13 mouse cellular contexts compared by ENCODE assay signal in the genomic region with DNA sequence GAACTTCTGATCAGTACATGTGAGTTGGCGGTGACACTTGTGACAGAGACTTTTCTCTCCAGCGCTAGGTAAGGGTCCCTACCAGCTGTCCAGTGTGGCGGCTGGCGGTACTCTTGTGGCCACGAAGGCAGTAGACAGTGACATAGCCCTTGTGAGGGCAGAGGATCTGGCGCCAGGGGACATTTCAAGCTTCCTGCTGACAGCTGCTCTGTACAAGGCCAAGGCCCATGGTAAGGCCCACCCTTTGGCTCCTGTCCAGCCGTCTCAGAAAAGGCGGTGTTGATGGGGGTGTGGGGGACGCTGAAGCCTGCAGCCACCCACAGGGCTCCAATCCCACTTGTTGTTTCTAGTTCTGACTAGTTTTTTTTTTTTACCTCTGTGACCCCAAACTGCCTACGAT. TPM values are rescaled to one million over a fixed set of nuclear protein-coding genes. Genes with fewer than 3 reads are reported as not detected.
DNase-seq lines count a peak whose midpoint lies in the region; ATAC-seq and TF ChIP-seq lines count a peak whose summit lies in the region.
"Had no signal": no experiment of that assay in that cellular context is flagged by ENCODE, and none has a peak within 500 bp of the region (broad histone marks: within the 10 kb centered on the region; RNA-seq: fewer than 3 reads in every experiment).

No protein-coding gene starts in this region.

- no peaks in the 10 kb centered on the region for H3K36me3 ChIP-seq in kidney, embryonic 16.5 days (ENCODE audit: insufficient read depth, low read length)
- H3K36me3 ChIP-seq: forebrain, embryonic 15.5 days had no signal

- no peak overlapping the region for H3K4me3 ChIP-seq in kidney, embryonic 16.5 days (ENCODE audit: low read length)
- H3K4me3 ChIP-seq in left cerebral cortex, adult 2 months = no peak overlapping the region
- H3K4me3 ChIP-seq: forebrain, embryonic 15.5 days had no signal

- ATAC-seq in kidney, embryonic 16.5 days (ENCODE audit: low FRiP score, low TSS enrichment) = no peak
- ATAC-seq: CD4-positive, CD25-positive, alpha-beta regulatory T cell, adult 4 months; forebrain, embryonic 15.5 days; inflammation-experienced regulatory T-cells, adult 6 months had no signal

- peak; percentile 32 to 75 for DNase-seq in gastrocnemius, postnatal 4 days (ENCODE audit: low spot score in 2 of 2)
- DNase-seq in gastrocnemius, postnatal 25 days = no peak
- peak; percentile 36 for DNase-seq in kidney, postnatal 14 days
- DNase-seq in adrenal gland, adult (ENCODE audit: inconsistent age in 2 of 2, low spot score in 1 of 2) = peak; percentile 57 to 77
- peak; percentile 20 to 40 for DNase-seq in adrenal gland, postnatal 4 days (ENCODE audit: low spot score in 2 of 2)
- no peak for DNase-seq in urinary bladder, postnatal 25 days (ENCODE audit: low spot score)
- no peak for DNase-seq in left cerebral cortex, adult 2 months (ENCODE audit: extremely low spot score in 1 of 2, low spot score in 2 of 2)
- DNase-seq: layer of hippocampus, postnatal 36 days had no signal

- no peaks in the 10 kb centered on the region for H3K9me3 ChIP-seq in kidney, embryonic 16.5 days (ENCODE audit: low read length)
- H3K9me3 ChIP-seq: forebrain, embryonic 15.5 days had no signal

- peaks cover 2% of the 10 kb centered on the region; the same call in 1 of the 2 replicates for H3K27me3 ChIP-seq in kidney, embryonic 16.5 days (ENCODE audit: insufficient read depth, low read length)
- H3K27me3 ChIP-seq: forebrain, embryonic 15.5 days had no signal

- intact Hi-C loops in left cerebral cortex, adult 2 months (cut with DNase I) = loop anchor here (10.0 kb wide), 1 partner anchor 461 kb away; a partner anchor contains a TSS

- no peak overlapping the region for H3K27ac ChIP-seq in kidney, embryonic 16.5 days (ENCODE audit: low read length)
- no peak overlapping the region for H3K27ac ChIP-seq in left cerebral cortex, adult 2 months
- H3K27ac ChIP-seq: forebrain, embryonic 15.5 days had no signal

- no peaks in the 10 kb centered on the region for H3K4me1 ChIP-seq in kidney, embryonic 16.5 days (ENCODE audit: insufficient read depth, low read length)
- H3K4me1 ChIP-seq: forebrain, embryonic 15.5 days had no signal

- no peak for TF ChIP-seq CTCF in left cerebral cortex, adult 2 months (IDR thresholded peaks at IDR 0.05)

- H3K4me2 ChIP-seq in kidney, embryonic 16.5 days (replicated peaks; ENCODE audit: low read depth, low read length) = no peak overlapping the region
- H3K4me2 ChIP-seq: forebrain, embryonic 15.5 days had no signal

- 55% methylated on average over 10 of the region's 10 CpGs for WGBS in kidney, embryonic 16.5 days

- H3K9ac ChIP-seq in kidney, embryonic 16.5 days (replicated peaks; ENCODE audit: low read length) = no peak overlapping the region
- H3K9ac ChIP-seq: forebrain, embryonic 15.5 days had no signal

RNA-seq across cellular contexts. Expression of a gene that starts 42.9 kb away (rescaled TPM):
- under 1 TPM; 0.21 to 0.34 TPM for total RNA-seq in gastrocnemius, postnatal 4 days (2021)
- total RNA-seq in gastrocnemius, postnatal 25 days (2021) = under 1 TPM; 0.48 to 0.49 TPM
- polyA plus RNA-seq in kidney, embryonic 16.5 days (2015; fragmentation: Nextera tagmentation; extraction: Ambion mirVana) = 0.05 and 0.08 TPM in 2 replicates
- not detected for total RNA-seq in adrenal gland, postnatal 4 days (2021)
- under 1 TPM; 0.07 to 0.19 TPM for total RNA-seq in left cerebral cortex, adult 2 months (2021)
- polyA plus RNA-seq: CD4-positive, CD25-positive, alpha-beta regulatory T cell, adult 4 months; inflammation-experienced regulatory T-cells, adult 6 months; liver, embryonic 16.5 days had no signal

RNA-seq across cellular contexts. Expression of a gene that starts 45.4 kb away (rescaled TPM):
- total RNA-seq in gastrocnemius, postnatal 4 days (2021) = under 1 TPM; 0.52 to 0.88 TPM
- total RNA-seq in gastrocnemius, postnatal 25 days (2021) = 1 to 10 TPM; 3.9 to 5.3 TPM
- polyA plus RNA-seq in kidney, embryonic 16.5 days (2015; fragmentation: Nextera tagmentation; extraction: Ambion mirVana) = 23.9 and 26.1 TPM in 2 replicates
- total RNA-seq in adrenal gland, postnatal 4 days (2021) = 10 to 100 TPM in 1 of 2 experiments, 1 to 10 TPM in 1; 1.6 to 11.5 TPM
- under 1 TPM in 1 of 2 experiments, not detected in 1; 0.14 TPM for total RNA-seq in left cerebral cortex, adult 2 months (2021)
- polyA plus RNA-seq: CD4-positive, CD25-positive, alpha-beta regulatory T cell, adult 4 months; inflammation-experienced regulatory T-cells, adult 6 months had no signal

Comparison
In these comparisons a context has a peak if more than half of its experiments do, and no peak if none do; other contexts are left out.
1. DNase-seq: peak in gastrocnemius, postnatal 4 days (2 of 2), kidney, postnatal 14 days (single experiment), adrenal gland, adult (2 of 2) and adrenal gland, postnatal 4 days (2 of 2); none in gastrocnemius, postnatal 25 days (single experiment), urinary bladder, postnatal 25 days (single experiment) and left cerebral cortex, adult 2 months (0 of 2).